Mouse (Mus musculus) hematopoietic stem cell, adult 5-6 weeks (primary cell): ENCODE data around the gene Erp44. TPM values are rescaled to one million over a fixed set of nuclear protein-coding genes. Genes with fewer than 3 reads are reported as not detected.

ENCODE experiments used
- ATAC-seq, 2 experiments: fragments of 125-278 bp in 1 of 2; replicated peaks in 1 of 2; 2 replicates each; pipeline ENCODE4 v1.8.0; 2016 to 2017; ENCODE audit warnings: inconsistent platforms in 2 of 2, mild to moderate bottlenecking in 2 of 2, moderate number of reproducible peaks in 2 of 2, low read depth in 1 of 2, moderate TSS enrichment in 1 of 2; ENCODE audit not compliant: low FRiP score in 2 of 2, poor library complexity in 2 of 2, severe bottlenecking in 2 of 2, insufficient read depth in 1 of 2, low TSS enrichment in 1 of 2
- total RNA-seq: library from RNA; stranded (forward); fragments of 172-1452, 232-1000 nt; gene quantifications from 2 replicates; pipeline ENCODE4 v1.2.3, GENCODE M21; 2017

Erp44 gene
- total RNA-seq, 1 experiment from 2014 or later: 69.9 TPM

- ATAC-seq: no peak
Observed at GRCm38 (mm10) chr4:48153229-48153628, 126.1 kb downstream of the Erp44 start.

GRCm38 (mm10) chr4:48149492-48149891, 129.9 kb downstream of the Erp44 start:
- no peak for ATAC-seq

Other genes starting within 250 kb of the Erp44 start
- gene Nr4a3, start 234.4 kb downstream of the Erp44 start, total RNA-seq: 6.8 and 14.6 TPM in 2 replicates
- 14.3 and 35.6 TPM in 2 replicates for gene Stx17, start 154.6 kb downstream of the Erp44 start, total RNA-seq
- 11.6 and 11.8 TPM in 2 replicates for gene Invs, start 202 bp upstream of the Erp44 start, total RNA-seq
- gene Tex10, start 193.9 kb upstream of the Erp44 start, total RNA-seq: 56.1 and 62.4 TPM in 2 replicates